Mouse (Mus musculus): ENCODE measurements at regions not wholly inside any gene's neighbourhood (a gene's known extent, or its start where the extent isn't known, plus 50 kb on each side); places are given as distances from the start of the nearest gene placed in this dataset.

DNA sequence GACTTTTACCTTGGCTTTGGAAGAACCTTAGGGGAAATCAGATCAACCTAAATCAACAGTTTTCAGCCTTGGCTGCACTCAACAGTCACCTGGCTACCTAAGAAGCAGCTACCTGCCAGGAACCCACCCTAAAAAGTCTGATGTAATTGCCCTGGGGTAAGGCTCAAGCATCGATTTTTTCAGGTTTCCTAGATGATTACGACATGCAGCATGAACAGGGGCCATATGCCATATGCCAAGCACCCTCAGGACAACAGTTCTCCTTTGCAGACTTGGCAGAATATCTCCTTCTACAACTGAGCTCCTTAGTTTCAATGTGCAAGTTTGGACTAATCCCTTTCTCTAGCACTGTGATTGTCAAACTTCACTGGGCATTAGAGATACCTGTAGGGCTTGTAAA, 680.1 kb downstream of the Car8 start:
- no peaks in the 10 kb centered on the region for H3K4me1 ChIP-seq (ENCODE audit: control insufficient read depth in 2 of 2, insufficient read depth in 2 of 2, low read length in 2 of 2)
- H3K27me3 ChIP-seq (ENCODE audit: control insufficient read depth, insufficient read depth, low read length): no peaks in the 10 kb centered on the region
- no peak overlapping the region for H3K27ac ChIP-seq (replicated peaks in 1 of 2; ENCODE audit: control insufficient read depth in 1 of 2, insufficient read depth in 1 of 2, low read depth in 2 of 2, low read length in 2 of 2)
- no peak for ATAC-seq (ENCODE audit: insufficient number of reproducible peaks, insufficient read depth, low FRiP score, low read depth)
- no peaks in the 10 kb centered on the region for H3K9me3 ChIP-seq (ENCODE audit: control insufficient read depth, low read length)
- 80% methylated on average over 2 of the region's 2 CpGs for WGBS
- H3K9ac ChIP-seq (ENCODE audit: low read length): no peak overlapping the region
- no peaks in the 10 kb centered on the region for H3K36me3 ChIP-seq (ENCODE audit: control insufficient read depth, insufficient read depth, low read length)
- H3K4me2 ChIP-seq (ENCODE audit: low read length): no peak overlapping the region
- no peak overlapping the region for H3K4me3 ChIP-seq (ENCODE audit: control insufficient read depth in 1 of 2, insufficient read depth in 1 of 2, low read depth in 1 of 2, low read length in 2 of 2)

DNA sequence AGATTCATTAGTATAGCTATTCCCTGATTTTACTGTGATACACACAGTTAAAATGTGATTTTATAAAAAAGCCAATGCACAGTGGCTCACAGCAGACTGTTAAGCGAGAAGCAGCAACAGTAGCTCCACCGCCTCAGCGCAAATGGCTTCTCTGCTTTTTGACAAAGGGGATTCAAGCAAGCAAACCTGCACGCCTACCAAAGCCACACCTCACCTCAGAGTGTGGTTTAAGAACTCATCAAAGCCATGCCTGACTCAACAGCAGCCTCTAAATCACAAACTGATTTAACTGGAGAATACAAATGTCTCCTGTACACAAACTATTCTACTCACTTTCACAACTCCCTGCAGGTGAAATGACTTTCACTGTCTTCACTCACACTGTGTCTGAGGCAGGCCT, 704.5 kb downstream of the Car8 start:
- H3K27me3 ChIP-seq (ENCODE audit: control insufficient read depth, insufficient read depth, low read length): no peaks in the 10 kb centered on the region
- 88% methylated on average over 4 of the region's 4 CpGs for WGBS
- H3K27ac ChIP-seq (replicated peaks in 1 of 2; ENCODE audit: control insufficient read depth in 1 of 2, insufficient read depth in 1 of 2, low read depth in 2 of 2, low read length in 2 of 2): no peak overlapping the region
- H3K4me3 ChIP-seq (ENCODE audit: control insufficient read depth in 1 of 2, insufficient read depth in 1 of 2, low read depth in 1 of 2, low read length in 2 of 2): no peak overlapping the region
- no peak overlapping the region for H3K4me2 ChIP-seq (ENCODE audit: low read length)
- no peak for ATAC-seq (ENCODE audit: insufficient number of reproducible peaks, insufficient read depth, low FRiP score, low read depth)
- no peaks in the 10 kb centered on the region for H3K4me1 ChIP-seq (ENCODE audit: control insufficient read depth in 2 of 2, insufficient read depth in 2 of 2, low read length in 2 of 2)
- no peaks in the 10 kb centered on the region for H3K9me3 ChIP-seq (ENCODE audit: control insufficient read depth, low read length)
- H3K36me3 ChIP-seq (ENCODE audit: control insufficient read depth, insufficient read depth, low read length): no peaks in the 10 kb centered on the region
- no peak overlapping the region for H3K9ac ChIP-seq (ENCODE audit: low read length)

- Histone ChIP-seq H3K4me1 (ENCODE audit: control insufficient read depth in 2 of 2, insufficient read depth in 2 of 2, low read length in 2 of 2) (no peaks in the 10 kb centered on the region), H3K27me3 (ENCODE audit: control insufficient read depth, insufficient read depth, low read length) (no peaks in the 10 kb centered on the region), H3K4me3 (ENCODE audit: control insufficient read depth in 1 of 2, insufficient read depth in 1 of 2, low read depth in 1 of 2, low read length in 2 of 2) (no peak overlapping the region), H3K9ac (ENCODE audit: low read length) (no peak overlapping the region), H3K4me2 (ENCODE audit: low read length) (no peak overlapping the region), H3K36me3 (ENCODE audit: control insufficient read depth, insufficient read depth, low read length) (no peaks in the 10 kb centered on the region), H3K27ac (replicated peaks in 1 of 2; ENCODE audit: control insufficient read depth in 1 of 2, insufficient read depth in 1 of 2, low read depth in 2 of 2, low read length in 2 of 2) (no peak overlapping the region), H3K9me3 (ENCODE audit: control insufficient read depth, low read length) (no peaks in the 10 kb centered on the region)
- ATAC-seq (ENCODE audit: insufficient number of reproducible peaks, insufficient read depth, low FRiP score, low read depth): no peak
- WGBS: 72% methylated on average over 2 of the region's 2 CpGs
Measured at GRCm38 (mm10) chr4:7527718-7528117, 711.1 kb downstream of the Car8 start.

DNA sequence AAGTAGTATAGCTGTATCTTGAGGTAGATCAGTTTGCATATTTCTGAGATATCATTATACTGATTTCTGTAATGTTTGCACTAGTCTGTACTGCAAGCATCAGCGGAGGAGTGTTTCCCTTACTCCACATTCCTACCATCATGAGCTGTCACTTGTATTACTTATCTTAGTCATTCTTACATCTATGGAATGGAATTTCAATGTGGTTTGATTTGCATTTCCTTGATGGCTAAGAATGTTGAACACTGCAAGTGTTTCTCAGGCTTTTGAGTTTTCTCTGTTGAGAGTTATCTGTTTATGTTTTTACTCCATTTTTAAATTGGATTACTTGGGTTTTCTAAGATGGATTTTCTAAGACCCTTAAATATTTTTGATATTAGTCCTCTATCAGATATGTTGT, 725.8 kb downstream of the Car8 start:
- ATAC-seq (ENCODE audit: insufficient number of reproducible peaks, insufficient read depth, low FRiP score, low read depth): no peak

DNA sequence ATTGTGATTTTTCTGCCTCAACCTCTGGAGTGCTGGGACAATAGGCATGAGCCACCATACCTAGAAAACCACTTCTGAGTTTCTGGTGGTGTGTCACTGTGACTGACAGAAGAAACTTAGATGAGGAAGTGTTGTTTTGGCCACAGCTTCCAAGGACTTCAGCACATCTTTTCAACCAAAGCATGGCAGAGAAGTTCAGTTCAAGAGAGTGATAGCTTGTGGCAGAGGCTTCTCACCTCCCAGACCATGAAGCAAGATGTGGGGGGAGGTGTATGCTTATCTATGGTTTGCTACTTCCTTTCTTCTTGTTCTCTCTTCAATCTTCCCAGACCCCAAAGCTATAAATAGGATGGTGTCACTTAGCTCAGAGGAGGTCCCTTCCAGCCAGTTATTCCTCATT, 753.3 kb downstream of the Car8 start:
- Histone ChIP-seq H3K27ac (replicated peaks in 1 of 2; ENCODE audit: control insufficient read depth in 1 of 2, insufficient read depth in 1 of 2, low read depth in 2 of 2, low read length in 2 of 2) (no peak overlapping the region), H3K27me3 (ENCODE audit: control insufficient read depth, insufficient read depth, low read length) (no peaks in the 10 kb centered on the region), H3K36me3 (ENCODE audit: control insufficient read depth, insufficient read depth, low read length) (no peaks in the 10 kb centered on the region), H3K4me1 (ENCODE audit: control insufficient read depth in 2 of 2, insufficient read depth in 2 of 2, low read length in 2 of 2) (0 out of 4 replicates have a peak, but pooled peaks cover 0 to 3% of the 10 kb centered on the region in 2 experiments), H3K9ac (ENCODE audit: low read length) (no peak overlapping the region), H3K4me2 (ENCODE audit: low read length) (no peak overlapping the region), H3K9me3 (ENCODE audit: control insufficient read depth, low read length) (no peaks in the 10 kb centered on the region), H3K4me3 (ENCODE audit: control insufficient read depth in 1 of 2, insufficient read depth in 1 of 2, low read depth in 1 of 2, low read length in 2 of 2) (no peak overlapping the region)
- ATAC-seq (ENCODE audit: insufficient number of reproducible peaks, insufficient read depth, low FRiP score, low read depth): no peak

More for the DNA sequence above, 725.8 kb downstream of the Car8 start:
- Histone ChIP-seq H3K9me3 (ENCODE audit: control insufficient read depth, low read length) (no peaks in the 10 kb centered on the region), H3K27ac (replicated peaks in 1 of 2; ENCODE audit: control insufficient read depth in 1 of 2, insufficient read depth in 1 of 2, low read depth in 2 of 2, low read length in 2 of 2) (no peak overlapping the region), H3K4me3 (ENCODE audit: control insufficient read depth in 1 of 2, insufficient read depth in 1 of 2, low read depth in 1 of 2, low read length in 2 of 2) (no peak overlapping the region), H3K4me1 (ENCODE audit: control insufficient read depth in 2 of 2, insufficient read depth in 2 of 2, low read length in 2 of 2) (no peaks in the 10 kb centered on the region), H3K4me2 (ENCODE audit: low read length) (no peak overlapping the region), H3K36me3 (ENCODE audit: control insufficient read depth, insufficient read depth, low read length) (no peaks in the 10 kb centered on the region), H3K9ac (ENCODE audit: low read length) (no peak overlapping the region), H3K27me3 (ENCODE audit: control insufficient read depth, insufficient read depth, low read length) (no peaks in the 10 kb centered on the region)
- 48% methylated on average over 1 of the region's 1 CpGs for WGBS

DNA sequence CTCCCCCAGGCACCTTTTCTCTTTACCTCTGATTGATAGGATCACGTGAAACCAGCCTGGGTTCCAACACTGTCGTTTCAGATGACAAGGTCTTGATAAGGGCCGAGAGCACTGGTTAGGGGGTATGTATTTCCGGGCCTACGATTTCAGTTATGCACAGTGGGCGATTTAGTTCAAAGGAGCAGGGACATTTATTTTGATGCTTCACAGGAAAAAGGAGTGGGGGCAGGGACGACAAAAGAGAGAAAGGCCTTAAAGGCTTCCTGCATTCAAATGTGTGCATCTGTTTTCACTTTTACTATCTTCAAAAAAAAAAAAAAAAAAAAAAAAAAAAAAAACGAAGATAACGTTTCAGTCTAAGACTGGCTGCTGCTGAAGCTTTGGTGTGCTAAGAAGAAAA, 783.7 kb downstream of the Car8 start:
- Histone ChIP-seq H3K36me3 (ENCODE audit: control insufficient read depth, insufficient read depth, low read length) (no peaks in the 10 kb centered on the region), H3K4me3 (ENCODE audit: control insufficient read depth in 1 of 2, insufficient read depth in 1 of 2, low read depth in 1 of 2, low read length in 2 of 2) (peak overlapping the region in 1 of 2 experiments; percentile 9; a peak in 1 of 4 replicates), H3K27ac (replicated peaks in 1 of 2; ENCODE audit: control insufficient read depth in 1 of 2, insufficient read depth in 1 of 2, low read depth in 2 of 2, low read length in 2 of 2) (no peak overlapping the region), H3K9ac (ENCODE audit: low read length) (no peak overlapping the region), H3K27me3 (ENCODE audit: control insufficient read depth, insufficient read depth, low read length) (no peaks in the 10 kb centered on the region), H3K9me3 (ENCODE audit: control insufficient read depth, low read length) (no peaks in the 10 kb centered on the region), H3K4me1 (ENCODE audit: control insufficient read depth in 2 of 2, insufficient read depth in 2 of 2, low read length in 2 of 2) (peaks cover 0 to 7% of the 10 kb centered on the region in 2 experiments; a peak in 2 of 4 replicates), H3K4me2 (ENCODE audit: low read length) (peak overlapping the region; percentile 48)
- no peak for ATAC-seq (ENCODE audit: insufficient number of reproducible peaks, insufficient read depth, low FRiP score, low read depth)
- WGBS: 7% methylated on average over 9 of the region's 9 CpGs

DNA sequence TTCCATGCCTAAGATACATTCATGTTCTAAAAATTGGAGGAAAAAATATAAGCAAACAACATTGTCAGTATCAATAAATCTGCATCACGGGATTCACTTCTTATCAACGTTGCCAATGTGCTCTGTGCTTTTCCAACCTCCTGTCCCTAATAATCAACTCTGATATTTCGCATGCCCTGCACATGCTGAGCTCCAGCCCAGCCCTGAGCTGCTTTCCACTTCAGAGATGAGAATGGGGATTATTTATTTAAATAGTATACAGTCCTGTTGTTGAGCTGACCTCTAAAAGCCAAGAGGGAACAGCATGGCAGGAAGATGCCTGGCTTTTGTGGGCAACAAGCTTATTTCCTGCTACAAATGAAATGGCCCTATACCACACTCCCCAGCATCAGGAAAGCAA, 786.2 kb downstream of the Car8 start:
- H3K4me2 ChIP-seq (ENCODE audit: low read length): no peak overlapping the region
- no peak overlapping the region for H3K9ac ChIP-seq (ENCODE audit: low read length)
- WGBS: 64% methylated on average over 3 of the region's 3 CpGs
- H3K27ac ChIP-seq (replicated peaks in 1 of 2; ENCODE audit: control insufficient read depth in 1 of 2, insufficient read depth in 1 of 2, low read depth in 2 of 2, low read length in 2 of 2): no peak overlapping the region
- H3K36me3 ChIP-seq (ENCODE audit: control insufficient read depth, insufficient read depth, low read length): no peaks in the 10 kb centered on the region
- H3K4me3 ChIP-seq (ENCODE audit: control insufficient read depth in 1 of 2, insufficient read depth in 1 of 2, low read depth in 1 of 2, low read length in 2 of 2): no peak overlapping the region
- H3K4me1 ChIP-seq (ENCODE audit: control insufficient read depth in 2 of 2, insufficient read depth in 2 of 2, low read length in 2 of 2): peaks cover 0 to 7% of the 10 kb centered on the region in 2 experiments; a peak in 2 of 4 replicates
- no peaks in the 10 kb centered on the region for H3K9me3 ChIP-seq (ENCODE audit: control insufficient read depth, low read length)
- no peaks in the 10 kb centered on the region for H3K27me3 ChIP-seq (ENCODE audit: control insufficient read depth, insufficient read depth, low read length)
- ATAC-seq (ENCODE audit: insufficient number of reproducible peaks, insufficient read depth, low FRiP score, low read depth): no peak

GRCm38 (mm10) chr4:7450991-7451390, 787.9 kb downstream of the Car8 start:
- no peak overlapping the region for H3K4me3 ChIP-seq (ENCODE audit: control insufficient read depth in 1 of 2, insufficient read depth in 1 of 2, low read depth in 1 of 2, low read length in 2 of 2)
- 60% methylated on average over 1 of the region's 1 CpGs for WGBS
- H3K27ac ChIP-seq (replicated peaks in 1 of 2; ENCODE audit: control insufficient read depth in 1 of 2, insufficient read depth in 1 of 2, low read depth in 2 of 2, low read length in 2 of 2): no peak overlapping the region
- no peak for ATAC-seq (ENCODE audit: insufficient number of reproducible peaks, insufficient read depth, low FRiP score, low read depth)
- peaks cover 0 to 7% of the 10 kb centered on the region in 2 experiments; a peak in 2 of 4 replicates for H3K4me1 ChIP-seq (ENCODE audit: control insufficient read depth in 2 of 2, insufficient read depth in 2 of 2, low read length in 2 of 2)
- no peak overlapping the region for H3K4me2 ChIP-seq (ENCODE audit: low read length)
- no peaks in the 10 kb centered on the region for H3K27me3 ChIP-seq (ENCODE audit: control insufficient read depth, insufficient read depth, low read length)
- no peaks in the 10 kb centered on the region for H3K36me3 ChIP-seq (ENCODE audit: control insufficient read depth, insufficient read depth, low read length)
- no peak overlapping the region for H3K9ac ChIP-seq (ENCODE audit: low read length)
- no peaks in the 10 kb centered on the region for H3K9me3 ChIP-seq (ENCODE audit: control insufficient read depth, low read length)

Measured in heart, embryonic 14.5 days (tissue).